Mouse (Mus musculus): ENCODE results near the gene Rpl37. TPM values are rescaled to one million over a fixed set of nuclear protein-coding genes. Genes with fewer than 3 reads are reported as not detected.
"Not testable (repeated sequence)": the region's sequence is repeated elsewhere in the genome, so short reads cannot be mapped to it uniquely, and the experiment has no call there.

Rpl37 gene
- polyA plus RNA-seq, 1 experiment from 2014 or later: 573 TPM

DNA sequence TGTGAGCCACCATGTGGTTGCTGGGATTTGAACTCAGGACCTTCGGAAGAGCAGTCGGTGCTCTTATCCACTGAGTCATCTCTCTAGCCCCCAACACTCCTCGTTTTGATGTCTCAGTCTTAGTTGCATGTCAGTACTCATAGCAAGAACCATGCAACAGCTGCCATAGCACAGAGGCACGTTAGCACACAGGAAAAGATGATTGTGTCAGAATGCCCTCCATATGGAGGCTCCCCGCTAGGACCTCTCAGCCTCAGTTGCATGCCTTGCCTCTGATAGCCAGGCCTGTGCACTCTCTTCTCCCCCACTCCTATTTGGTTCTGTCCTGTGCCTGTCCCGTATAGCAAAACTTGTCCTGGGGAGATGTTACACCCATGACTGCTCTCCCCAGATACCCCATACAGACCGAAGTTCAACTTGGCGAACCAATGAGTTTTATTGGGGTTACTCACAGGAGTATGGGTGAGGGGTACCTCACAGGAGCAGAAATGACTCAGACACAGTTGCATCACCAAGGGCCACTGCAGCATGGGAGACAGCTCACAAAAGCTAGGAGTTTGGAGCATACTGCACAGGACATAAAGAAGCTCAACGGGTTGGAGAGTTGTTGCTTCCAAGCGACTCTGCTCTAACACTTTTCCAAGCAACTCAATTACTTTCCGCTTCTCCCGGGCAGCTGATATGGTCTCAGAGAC, 12.8 kb downstream of the Rpl37 start:
- Histone ChIP-seq H3K9ac (replicated peaks; ENCODE audit: low read depth) (no peak overlapping the region), H3K9me3 (ENCODE audit: low read length) (no peaks in the 10 kb centered on the region), H3K4me1 (ENCODE audit: insufficient read depth, low read depth, low read length) (no peaks in the 10 kb centered on the region), H3K27me3 (replicated peaks; ENCODE audit: insufficient read depth, low read length) (no peaks in the 10 kb centered on the region), H3K27ac (ENCODE audit: low read length) (no peak overlapping the region), H3K4me2 (replicated peaks; ENCODE audit: low read depth, low read length) (no peak overlapping the region), H3K4me3 (ENCODE audit: low read depth, low read length) (no peak overlapping the region), H3K36me3 (ENCODE audit: insufficient read depth, low read length) (0 out of 2 replicates have a peak, but pooled peaks cover under 1% of the 10 kb centered on the region)
- WGBS: 87% methylated on average over 12 of the region's 12 CpGs
- DNase-seq (ENCODE audit: low spot score): no peak
- TF ChIP-seq CTCF (IDR thresholded peaks at IDR 0.05) (no peak), EP300 (IDR thresholded peaks at IDR 0.05) (no peak)
- no peak for ATAC-seq

DNA sequence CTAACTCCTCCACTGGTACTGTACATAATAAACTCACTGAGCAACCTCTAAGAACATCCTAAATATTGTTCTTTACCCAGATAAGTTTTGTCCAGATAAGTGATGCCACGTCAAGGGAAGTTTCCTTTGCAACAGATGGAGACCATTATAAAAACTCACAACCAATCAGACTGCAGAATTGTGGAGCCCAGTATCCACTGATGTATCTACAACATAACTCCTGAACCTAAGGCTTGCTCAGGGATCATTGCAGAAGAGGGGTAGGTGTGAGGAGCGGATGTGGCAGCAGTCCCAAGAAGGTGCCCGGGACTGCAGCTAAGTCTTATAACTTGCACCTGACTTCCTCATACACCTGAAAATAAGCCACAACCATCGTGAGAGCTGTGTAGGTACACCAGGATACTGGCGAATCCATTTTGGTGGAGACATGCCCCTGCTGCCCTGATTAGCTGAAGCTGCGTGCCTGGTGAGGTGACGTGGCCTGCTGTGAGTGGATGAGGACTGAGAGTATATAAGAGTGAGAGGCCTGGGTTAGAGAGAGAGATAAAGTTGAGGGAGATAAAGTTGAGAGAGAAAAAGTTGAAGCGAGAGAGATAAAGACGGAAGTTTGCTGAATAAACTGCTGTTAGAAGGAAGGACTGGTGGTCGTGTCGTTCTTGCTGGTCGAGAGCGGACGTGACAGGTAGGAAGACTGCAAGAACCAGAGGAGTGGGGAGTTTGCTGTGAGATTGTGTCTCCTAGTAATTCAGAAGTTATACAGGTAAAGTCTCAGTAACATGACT, 14.6 kb downstream of the Rpl37 start:
- not testable (repeated sequence) for H3K36me3 ChIP-seq (ENCODE audit: insufficient read depth, low read length); H3K27ac ChIP-seq (ENCODE audit: low read length); H3K9ac ChIP-seq (replicated peaks; ENCODE audit: low read depth); H3K9me3 ChIP-seq (ENCODE audit: low read length); DNase-seq (ENCODE audit: low spot score); H3K4me3 ChIP-seq (ENCODE audit: low read depth, low read length); H3K4me2 ChIP-seq (replicated peaks; ENCODE audit: low read depth, low read length); H3K27me3 ChIP-seq (replicated peaks; ENCODE audit: insufficient read depth, low read length); H3K4me1 ChIP-seq (ENCODE audit: insufficient read depth, low read depth, low read length); ATAC-seq
- WGBS: 79% methylated on average over 14 of the region's 14 CpGs

DNA sequence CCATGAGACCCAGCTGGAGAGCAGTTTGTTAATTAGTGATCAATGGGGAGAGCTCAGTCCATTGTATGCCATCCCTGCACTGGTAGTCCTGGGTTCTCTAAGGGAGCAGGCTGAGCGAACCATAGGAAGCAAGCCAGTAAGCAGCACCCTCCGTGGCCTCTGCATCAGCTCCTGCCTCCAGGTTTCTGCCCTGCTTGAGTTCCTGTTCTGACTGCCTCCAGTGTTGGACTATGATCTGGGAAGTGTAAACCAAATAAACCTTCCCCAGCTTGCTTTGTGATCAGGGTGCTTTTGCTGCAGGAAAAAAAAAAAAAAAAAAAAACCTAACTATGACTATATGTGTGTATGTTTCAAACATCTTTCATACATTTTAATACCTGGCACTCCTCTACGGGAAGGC, 16.9 kb downstream of the Rpl37 start:
- no peak for ATAC-seq
- 74% methylated on average over 3 of the region's 3 CpGs for WGBS

DNA sequence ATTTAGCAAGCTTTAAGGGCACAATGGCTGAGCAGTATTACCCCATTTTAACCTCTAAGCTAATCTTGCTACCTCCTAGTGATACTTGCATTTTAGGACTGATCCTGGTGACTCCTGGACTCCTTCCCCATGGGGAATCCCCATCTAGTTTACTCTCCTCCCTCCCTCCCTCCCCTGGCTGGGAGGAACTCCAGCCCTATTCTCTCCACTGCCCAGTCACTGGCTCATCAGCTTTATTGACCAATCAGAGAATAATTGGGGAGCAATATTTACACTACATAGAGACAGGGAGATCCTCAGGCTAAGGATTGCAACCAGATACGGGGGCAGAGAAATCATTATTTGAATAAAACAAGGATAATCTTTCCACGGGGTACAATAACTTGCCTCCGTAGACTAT, 17.7 kb downstream of the Rpl37 start:
- TF ChIP-seq CTCF (IDR thresholded peaks at IDR 0.05) (no peak), EP300 (IDR thresholded peaks at IDR 0.05) (no peak)
- Histone ChIP-seq H3K9ac (replicated peaks; ENCODE audit: low read depth) (no peak overlapping the region), H3K27ac (ENCODE audit: low read length) (no peak overlapping the region), H3K9me3 (ENCODE audit: low read length) (no peaks in the 10 kb centered on the region), H3K4me2 (replicated peaks; ENCODE audit: low read depth, low read length) (no peak overlapping the region), H3K4me1 (ENCODE audit: insufficient read depth, low read depth, low read length) (no peaks in the 10 kb centered on the region), H3K4me3 (ENCODE audit: low read depth, low read length) (no peak overlapping the region), H3K36me3 (ENCODE audit: insufficient read depth, low read length) (no peaks in the 10 kb centered on the region), H3K27me3 (replicated peaks; ENCODE audit: insufficient read depth, low read length) (no peaks in the 10 kb centered on the region)
- WGBS: 69% methylated on average over 3 of the region's 3 CpGs
- ATAC-seq: no peak
- no peak for DNase-seq (ENCODE audit: low spot score)

More for the DNA sequence above, 16.9 kb downstream of the Rpl37 start:
- Histone ChIP-seq H3K27ac (ENCODE audit: low read length) (no peak overlapping the region), H3K4me3 (ENCODE audit: low read depth, low read length) (no peak overlapping the region), H3K36me3 (ENCODE audit: insufficient read depth, low read length) (no peaks in the 10 kb centered on the region), H3K9ac (replicated peaks; ENCODE audit: low read depth) (no peak overlapping the region), H3K27me3 (replicated peaks; ENCODE audit: insufficient read depth, low read length) (no peaks in the 10 kb centered on the region), H3K4me2 (replicated peaks; ENCODE audit: low read depth, low read length) (no peak overlapping the region), H3K9me3 (ENCODE audit: low read length) (no peaks in the 10 kb centered on the region), H3K4me1 (ENCODE audit: insufficient read depth, low read depth, low read length) (no peaks in the 10 kb centered on the region)
- DNase-seq (ENCODE audit: low spot score): no peak
- TF ChIP-seq CTCF (IDR thresholded peaks at IDR 0.05): no peak
- no peak for TF ChIP-seq EP300 (IDR thresholded peaks at IDR 0.05)

DNA sequence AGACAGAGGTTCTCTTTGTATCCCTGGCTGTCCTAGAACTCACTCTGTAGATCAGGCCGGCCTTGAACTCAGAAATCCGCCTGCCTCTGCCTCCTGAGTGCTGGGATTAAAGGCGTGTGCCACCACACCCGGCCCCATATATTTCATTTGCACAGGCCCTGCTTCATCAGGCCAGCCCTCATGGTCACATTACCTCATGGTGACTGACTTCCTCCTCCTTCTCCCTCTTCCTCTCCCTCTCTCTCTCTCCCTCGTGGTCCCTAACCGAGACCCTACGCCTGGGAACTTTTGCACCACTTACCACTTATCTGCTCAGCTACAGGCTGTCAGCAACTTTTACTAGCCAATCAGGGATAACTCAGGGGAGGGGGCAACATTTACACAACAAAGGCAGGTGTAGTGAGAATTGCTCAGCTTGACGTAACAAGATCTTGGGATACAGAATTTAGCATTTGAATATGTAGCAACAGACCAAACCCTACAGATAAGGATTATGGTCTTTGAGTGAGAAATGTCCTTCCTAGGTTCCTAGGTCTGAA, 18.6 kb downstream of the Rpl37 start:
- DNase-seq (ENCODE audit: low spot score): no peak
- ATAC-seq: no peak
- H3K4me3 ChIP-seq (ENCODE audit: low read depth, low read length): no peak overlapping the region
- no peaks in the 10 kb centered on the region for H3K4me1 ChIP-seq (ENCODE audit: insufficient read depth, low read depth, low read length)
- no peaks in the 10 kb centered on the region for H3K9me3 ChIP-seq (ENCODE audit: low read length)
- no peak overlapping the region for H3K4me2 ChIP-seq (replicated peaks; ENCODE audit: low read depth, low read length)
- no peaks in the 10 kb centered on the region for H3K27me3 ChIP-seq (replicated peaks; ENCODE audit: insufficient read depth, low read length)
- no peaks in the 10 kb centered on the region for H3K36me3 ChIP-seq (ENCODE audit: insufficient read depth, low read length)
- H3K27ac ChIP-seq (ENCODE audit: low read length): no peak overlapping the region
- TF ChIP-seq CTCF (IDR thresholded peaks at IDR 0.05) (no peak), EP300 (IDR thresholded peaks at IDR 0.05) (no peak)
- 65% methylated on average over 8 of the region's 8 CpGs for WGBS
- H3K9ac ChIP-seq (replicated peaks; ENCODE audit: low read depth): no peak overlapping the region

DNA sequence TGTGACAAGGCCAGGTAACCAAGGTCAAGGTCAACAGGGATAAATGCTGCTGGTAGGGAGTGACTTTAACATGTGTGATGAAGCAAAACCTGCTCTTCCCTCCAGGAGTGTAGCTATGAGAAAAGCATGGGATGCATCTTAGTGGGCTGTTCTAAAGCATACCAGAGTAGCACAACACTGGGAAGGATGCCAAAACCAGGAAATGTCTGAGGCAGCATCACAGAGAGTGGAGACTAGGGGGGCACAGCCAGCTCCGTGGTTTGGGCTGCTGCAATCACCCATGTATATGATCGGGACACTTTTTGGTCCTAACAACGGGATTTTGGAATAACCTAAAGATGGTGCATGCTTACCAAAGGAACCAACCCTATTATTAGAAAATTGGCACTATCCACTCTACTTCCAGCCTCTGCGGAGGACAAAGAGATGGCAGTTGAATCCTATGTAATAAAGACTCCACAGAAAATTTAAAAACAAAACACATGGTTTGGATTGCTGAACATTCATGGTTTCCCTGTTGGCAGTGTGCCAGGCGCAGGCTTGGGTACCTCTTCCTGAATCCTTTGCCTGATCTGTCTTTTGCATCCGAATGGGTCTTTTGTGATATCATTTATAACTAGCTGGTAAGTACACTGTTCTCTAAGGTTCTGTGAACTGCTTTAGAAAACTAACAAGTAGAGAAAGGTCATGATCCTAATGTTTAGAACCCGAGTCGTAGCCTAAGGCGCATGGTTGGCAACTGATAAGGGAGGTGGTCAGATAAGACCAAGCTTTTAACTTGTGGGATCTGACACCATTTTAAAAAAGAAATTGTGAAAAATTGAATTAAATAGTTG, 21.8 kb downstream of the Rpl37 start:
- Histone ChIP-seq H3K9ac (replicated peaks; ENCODE audit: low read depth) (no peak overlapping the region), H3K27me3 (replicated peaks; ENCODE audit: insufficient read depth, low read length) (no peaks in the 10 kb centered on the region), H3K9me3 (ENCODE audit: low read length) (no peaks in the 10 kb centered on the region), H3K4me3 (ENCODE audit: low read depth, low read length) (no peak overlapping the region), H3K4me1 (ENCODE audit: insufficient read depth, low read depth, low read length) (no peaks in the 10 kb centered on the region), H3K4me2 (replicated peaks; ENCODE audit: low read depth, low read length) (no peak overlapping the region), H3K36me3 (ENCODE audit: insufficient read depth, low read length) (no peaks in the 10 kb centered on the region), H3K27ac (ENCODE audit: low read length) (no peak overlapping the region)
- WGBS: 50% methylated on average over 9 of the region's 9 CpGs
- no peak for TF ChIP-seq CTCF (IDR thresholded peaks at IDR 0.05)
- TF ChIP-seq EP300 (IDR thresholded peaks at IDR 0.05): no peak
- ATAC-seq (no peak), DNase-seq (ENCODE audit: low spot score) (no peak)

All from lung, postnatal 0 days (tissue).